Mouse (Mus musculus): ENCODE results near the gene Lalba. TPM values are rescaled to one million over a fixed set of nuclear protein-coding genes. Genes with fewer than 3 reads are reported as not detected.

Lalba gene
- polyA plus RNA-seq, 1 experiment: not detected

- Histone ChIP-seq H3K9me3 (peaks cover 14% of the 10 kb centered on the region), H3K4me1 (no peaks in the 10 kb centered on the region; the same call in 1 of the 2 replicates), H3K36me3 (replicated peaks; ENCODE audit: low read length) (no peaks in the 10 kb centered on the region), H3K27me3 (replicated peaks) (peaks cover 47% of the 10 kb centered on the region), H3K4me3 (replicated peaks) (no peak overlapping the region)
- TF ChIP-seq FLI1 (IDR thresholded peaks at IDR 0.05; ENCODE audit: low read length): no peak
- no peak for TF ChIP-seq GATA1 (IDR thresholded peaks at IDR 0.05; ENCODE audit: borderline replicate concordance, low read length)
These were observed 15.1 kb upstream of the Lalba start for GRCm38 (mm10) chr15:98497631-98498030.

GRCm38 (mm10) chr15:98492102-98492501 is 9.6 kb upstream of the Lalba start, which contains the start of gene Olfr279:
Gene Olfr279 (plus strand): TSS chr15:98492402.
- peaks cover 23% of the 10 kb centered on the region for H3K27me3 ChIP-seq (replicated peaks)
- H3K9me3 ChIP-seq: peaks cover 23% of the 10 kb centered on the region
- no peak within 1 kb of the TSS for H3K4me3 ChIP-seq (replicated peaks)
- TF ChIP-seq GATA1 (IDR thresholded peaks at IDR 0.05; ENCODE audit: borderline replicate concordance, low read length) (no peak), FLI1 (IDR thresholded peaks at IDR 0.05; ENCODE audit: low read length) (no peak)
- peaks cover 13% of the 10 kb centered on the region for H3K4me1 ChIP-seq
- no peaks in the 10 kb centered on the region for H3K36me3 ChIP-seq (replicated peaks; ENCODE audit: low read length)

- peaks cover 23% of the 10 kb centered on the region for H3K9me3 ChIP-seq
- H3K4me1 ChIP-seq: peaks cover 17% of the 10 kb centered on the region
- TF ChIP-seq FLI1 (IDR thresholded peaks at IDR 0.05; ENCODE audit: low read length) (no peak), GATA1 (IDR thresholded peaks at IDR 0.05; ENCODE audit: borderline replicate concordance, low read length) (no peak)
- H3K4me3 ChIP-seq (replicated peaks): no peak overlapping the region
- H3K27me3 ChIP-seq (replicated peaks): peaks cover 23% of the 10 kb centered on the region
- no peaks in the 10 kb centered on the region for H3K36me3 ChIP-seq (replicated peaks; ENCODE audit: low read length)
These were observed 8.8 kb upstream of the Lalba start for GRCm38 (mm10) chr15:98491332-98491731.

GRCm38 (mm10) chr15:98486433-98487021 is 4.0 kb upstream of the Lalba start:
- H3K27me3 ChIP-seq (replicated peaks): peaks cover 14% of the 10 kb centered on the region
- peaks cover 43% of the 10 kb centered on the region for H3K4me1 ChIP-seq
- H3K4me3 ChIP-seq (replicated peaks): no peak overlapping the region

GRCm38 (mm10) chr15:98483907-98484886 is 1.7 kb upstream of the Lalba start:
- TF ChIP-seq GATA1 (IDR thresholded peaks at IDR 0.05; ENCODE audit: borderline replicate concordance, low read length) (no peak), FLI1 (IDR thresholded peaks at IDR 0.05; ENCODE audit: low read length) (no peak)
- Histone ChIP-seq H3K4me1 (peaks cover 61% of the 10 kb centered on the region), H3K9me3 (peaks cover 13% of the 10 kb centered on the region), H3K4me3 (replicated peaks) (no peak overlapping the region), H3K36me3 (replicated peaks; ENCODE audit: low read length) (no peaks in the 10 kb centered on the region), H3K27me3 (replicated peaks) (peaks cover 14% of the 10 kb centered on the region)

More at GRCm38 (mm10) chr15:98486433-98487021, 4.0 kb upstream of the Lalba start:
- Histone ChIP-seq H3K9me3 (peaks cover 19% of the 10 kb centered on the region), H3K36me3 (replicated peaks; ENCODE audit: low read length) (no peaks in the 10 kb centered on the region)
- TF ChIP-seq FLI1 (IDR thresholded peaks at IDR 0.05; ENCODE audit: low read length) (no peak), GATA1 (IDR thresholded peaks at IDR 0.05; ENCODE audit: borderline replicate concordance, low read length) (no peak)

- Histone ChIP-seq H3K9me3 (no peaks in the 10 kb centered on the region), H3K4me1 (peaks cover 74% of the 10 kb centered on the region), H3K27me3 (replicated peaks) (peaks cover 15% of the 10 kb centered on the region), H3K36me3 (replicated peaks; ENCODE audit: low read length) (no peaks in the 10 kb centered on the region), H3K4me3 (replicated peaks) (no peak overlapping the region)
- TF ChIP-seq FLI1 (IDR thresholded peaks at IDR 0.05; ENCODE audit: low read length) (no peak), GATA1 (IDR thresholded peaks at IDR 0.05; ENCODE audit: borderline replicate concordance, low read length) (no peak)
These were observed 2.9 kb downstream of the Lalba start for GRCm38 (mm10) chr15:98479568-98480102.

GRCm38 (mm10) chr15:98476281-98476680 is 6.2 kb downstream of the Lalba start:
- TF ChIP-seq GATA1 (IDR thresholded peaks at IDR 0.05; ENCODE audit: borderline replicate concordance, low read length) (no peak), FLI1 (IDR thresholded peaks at IDR 0.05; ENCODE audit: low read length) (no peak)
- peaks cover 18% of the 10 kb centered on the region for H3K27me3 ChIP-seq (replicated peaks)

GRCm38 (mm10) chr15:98475382-98475781 is 7.1 kb downstream of the Lalba start:
- TF ChIP-seq FLI1 (IDR thresholded peaks at IDR 0.05; ENCODE audit: low read length): no peak
- no peak for TF ChIP-seq GATA1 (IDR thresholded peaks at IDR 0.05; ENCODE audit: borderline replicate concordance, low read length)
- Histone ChIP-seq H3K4me1 (peaks cover 48% of the 10 kb centered on the region), H3K9me3 (no peaks in the 10 kb centered on the region), H3K27me3 (replicated peaks) (peaks cover 26% of the 10 kb centered on the region), H3K4me3 (replicated peaks) (no peak overlapping the region), H3K36me3 (replicated peaks; ENCODE audit: low read length) (no peaks in the 10 kb centered on the region)

More at GRCm38 (mm10) chr15:98476281-98476680, 6.2 kb downstream of the Lalba start:
- peaks cover 53% of the 10 kb centered on the region for H3K4me1 ChIP-seq
- no peaks in the 10 kb centered on the region for H3K36me3 ChIP-seq (replicated peaks; ENCODE audit: low read length)
- no peaks in the 10 kb centered on the region for H3K9me3 ChIP-seq
- H3K4me3 ChIP-seq (replicated peaks): peak overlapping the region; percentile 77

GRCm38 (mm10) chr15:98474958-98475357 is 7.6 kb downstream of the Lalba start:
- TF ChIP-seq FLI1 (IDR thresholded peaks at IDR 0.05; ENCODE audit: low read length): no peak
- TF ChIP-seq GATA1 (IDR thresholded peaks at IDR 0.05; ENCODE audit: borderline replicate concordance, low read length): no peak
- no peaks in the 10 kb centered on the region for H3K36me3 ChIP-seq (replicated peaks; ENCODE audit: low read length)

More at GRCm38 (mm10) chr15:98474958-98475357, 7.6 kb downstream of the Lalba start:
- Histone ChIP-seq H3K27me3 (replicated peaks) (peaks cover 31% of the 10 kb centered on the region), H3K4me3 (replicated peaks) (no peak overlapping the region), H3K4me1 (peaks cover 43% of the 10 kb centered on the region), H3K9me3 (no peaks in the 10 kb centered on the region)

All from megakaryocyte, embryonic 14.5 days (primary cell).